8 mouse cellular contexts compared by ENCODE assay signal in genomic region chr16:93815856-93816736, GRCm38 (mm10). TPM values are rescaled to one million over a fixed set of nuclear protein-coding genes. Genes with fewer than 3 reads are reported as not detected.
DNase-seq lines count a peak whose midpoint lies in the region; ATAC-seq and TF ChIP-seq lines count a peak whose summit lies in the region.

No protein-coding gene starts in this region.

- H3K4me2 ChIP-seq in liver, postnatal 0 days (ENCODE audit: low read depth, low read length) = peak overlapping the region; percentile 63

- no peak for TF ChIP-seq CTCF in bone marrow macrophage, adult 2 months (IDR thresholded peaks at IDR 0.05; ENCODE audit: low read depth, low read length)
- TF ChIP-seq CTCF in liver, postnatal 0 days (IDR thresholded peaks at IDR 0.05; ENCODE audit: low read depth) = no peak

- no peaks in the 10 kb centered on the region for H3K9me3 ChIP-seq in liver, postnatal 0 days (ENCODE audit: low read length)

- peaks cover 45% of the 10 kb centered on the region for H3K4me1 ChIP-seq in bone marrow macrophage, adult 2 months (ENCODE audit: control insufficient read depth, insufficient read depth, low read length)
- peaks cover 33% of the 10 kb centered on the region for H3K4me1 ChIP-seq in liver, postnatal 0 days (ENCODE audit: insufficient read depth)

- peak overlapping the region; percentile 42 for H3K4me3 ChIP-seq in bone marrow macrophage, adult 2 months (ENCODE audit: insufficient read depth, low read length)
- H3K4me3 ChIP-seq in liver, postnatal 0 days (ENCODE audit: low read depth, low read length) = peak overlapping the region; percentile 28

- no peaks in the 10 kb centered on the region for H3K27me3 ChIP-seq in liver, postnatal 0 days (ENCODE audit: insufficient read depth, low read length)

- DNase-seq in right cerebral cortex, postnatal 4 days = peak; percentile 30
- no peak for DNase-seq in right cerebral cortex, postnatal 25 days
- peak; percentile 99 for DNase-seq in heart, adult 11 months
- peak; percentile 78 for DNase-seq in kidney, adult 18-20 months
- DNase-seq in liver, postnatal 0 days = peak; percentile 87
- DNase-seq in spleen, adult 12 weeks (ENCODE audit: low spot score) = peak; percentile 79

- 0 out of 2 replicates have a peak, but pooled peaks have one; percentile 69 for TF ChIP-seq POLR2A in bone marrow macrophage, adult 2 months (IDR thresholded peaks at IDR 0.05; ENCODE audit: borderline replicate concordance, low read depth, low read length)

- peak overlapping the region; percentile 99 for H3K27ac ChIP-seq in bone marrow macrophage, adult 2 months (ENCODE audit: insufficient read depth, low read depth, low read length)
- H3K27ac ChIP-seq in liver, postnatal 0 days (ENCODE audit: low read depth) = peak overlapping the region; percentile 95

- WGBS in liver, postnatal 0 days (ENCODE audit: insufficient replicate concordance) = 29% methylated on average over 20 of the region's 20 CpGs

- H3K9ac ChIP-seq in liver, postnatal 0 days (replicated peaks) = peak overlapping the region; percentile 60

- ATAC-seq in liver, postnatal 0 days = peak; percentile 88
- ATAC-seq in cerebellum, adult (ENCODE audit: insufficient number of reproducible peaks, low FRiP score, low TSS enrichment) = no peak

- H3K36me3 ChIP-seq in liver, postnatal 0 days (replicated peaks; ENCODE audit: insufficient read depth, low read length) = peaks cover 5% of the 10 kb centered on the region

- TF ChIP-seq EP300 in liver, postnatal 0 days (IDR thresholded peaks at IDR 0.05; ENCODE audit: low read depth) = peak; percentile 63; the same call in 1 of the 2 replicates

RNA-seq across cellular contexts. Expression of gene Morc3, which starts 15.8 kb away (rescaled TPM):
- polyA plus RNA-seq in bone marrow macrophage, adult 2 months (2012; ENCODE audit: insufficient read depth, insufficient read length, missing spikeins) = 87.4 and 88.3 TPM in 2 replicates
- 11.7 and 12.3 TPM in 2 replicates for polyA plus RNA-seq in liver, postnatal 0 days (2015; fragmentation: Nextera tagmentation; extraction: Ambion mirVana)
